Mouse (Mus musculus) frontal cortex, postnatal 10 days (tissue): ENCODE results near the gene Zfp575.

Experiments used
- DNase-seq, 2 experiments: peaks; one replicate each; pipeline ENCODE4 v3.0.0; 2022; ENCODE audit warnings: low spot score in 2 of 2, mixed read lengths in 1 of 2

Zfp575 gene

DNA sequence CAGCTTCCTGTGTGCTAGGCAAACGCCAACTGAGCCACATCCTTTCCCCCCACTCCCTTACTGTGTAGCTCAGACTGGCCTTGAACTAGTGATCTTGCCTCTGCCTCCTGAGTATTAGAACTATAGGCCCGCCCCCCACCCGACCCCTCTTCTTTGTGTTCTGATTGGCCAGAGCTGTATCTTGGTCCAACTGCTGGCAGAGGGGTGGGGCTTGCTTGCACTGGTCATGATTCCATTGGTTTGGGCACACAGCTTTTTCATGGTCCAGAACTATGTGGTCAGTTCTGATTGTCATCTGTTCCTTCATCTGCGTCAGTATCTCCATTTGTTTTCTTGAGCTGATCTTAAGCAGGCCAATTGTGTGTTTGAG is 23.6 kb downstream of the Zfp575 start:
- no peak for DNase-seq

GRCm38 (mm10) chr7:24563191-24563836 is 24.1 kb downstream of the Zfp575 start:
- no peak for DNase-seq

- no peak for DNase-seq
Measured at GRCm38 (mm10) chr7:24561450-24561849, 26.0 kb downstream of the Zfp575 start.

DNA sequence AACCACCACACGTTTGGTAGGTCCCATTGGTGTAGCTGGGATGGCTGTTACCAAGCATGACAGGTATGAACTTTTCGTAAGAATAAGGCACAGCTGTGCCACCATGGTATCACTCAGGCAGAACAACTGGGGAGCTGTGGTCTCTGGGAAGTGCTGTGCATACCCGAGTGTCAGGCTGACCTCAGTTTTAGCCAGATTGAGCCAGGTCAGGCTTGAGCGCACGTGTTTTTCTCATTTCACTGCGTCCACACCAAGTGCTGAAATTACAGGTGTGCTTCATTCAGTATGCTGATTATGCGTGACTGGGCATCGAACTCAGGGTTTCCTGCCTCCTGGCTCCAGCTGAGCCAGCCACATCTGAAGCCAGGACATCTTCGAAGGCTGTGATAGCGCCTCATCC is 31.7 kb downstream of the Zfp575 start:
- DNase-seq, result no peak

GRCm38 (mm10) chr7:24551985-24552759 is 35.3 kb downstream of the Zfp575 start:
- no peak for DNase-seq

DNA sequence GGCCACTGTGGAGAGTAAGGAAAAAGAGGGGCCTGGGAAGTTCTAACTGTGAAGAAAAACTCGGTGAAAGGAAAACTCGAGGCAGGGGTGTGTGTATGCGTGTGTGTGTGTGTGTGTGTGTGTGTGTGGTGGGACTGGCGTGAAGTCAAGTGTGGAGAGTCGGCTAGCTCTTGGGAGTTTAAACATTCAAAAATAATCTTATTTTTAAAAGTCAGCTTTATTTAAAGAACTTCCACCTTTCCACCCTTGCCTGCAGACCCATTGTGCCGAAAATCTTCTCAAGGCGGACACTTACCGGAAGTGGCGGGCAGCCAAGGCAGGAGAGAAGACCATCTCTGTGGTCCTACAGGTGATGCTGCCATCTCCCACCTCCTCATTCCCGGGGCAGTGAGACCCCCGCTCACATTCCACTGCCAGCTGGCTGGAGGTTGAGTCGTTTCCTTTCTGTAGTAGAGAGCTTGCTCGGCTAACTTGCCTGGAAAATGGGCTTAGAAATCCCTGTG is 39.9 kb downstream of the Zfp575 start:
- DNase-seq, result no peak

- DNase-seq, result peak; percentile 99
Measured at GRCm38 (mm10) chr7:24546634-24547389, 40.6 kb downstream of the Zfp575 start.

- DNase-seq, result no peak
Measured at GRCm38 (mm10) chr7:24546068-24546614, 41.3 kb downstream of the Zfp575 start, which contains the start of the genes Pinlyp and Xrcc1. TSS of gene Pinlyp (minus strand) at chr7:24546118. TSS of gene Xrcc1 (plus strand) at chr7:24546289.

GRCm38 (mm10) chr7:24544506-24544905 is 42.9 kb downstream of the Zfp575 start:
- DNase-seq, result no peak

- no peak for DNase-seq
Measured at GRCm38 (mm10) chr7:24539686-24540085, 47.8 kb downstream of the Zfp575 start.

- DNase-seq, result no peak
Measured at GRCm38 (mm10) chr7:24538701-24539100, 48.7 kb downstream of the Zfp575 start.

DNA sequence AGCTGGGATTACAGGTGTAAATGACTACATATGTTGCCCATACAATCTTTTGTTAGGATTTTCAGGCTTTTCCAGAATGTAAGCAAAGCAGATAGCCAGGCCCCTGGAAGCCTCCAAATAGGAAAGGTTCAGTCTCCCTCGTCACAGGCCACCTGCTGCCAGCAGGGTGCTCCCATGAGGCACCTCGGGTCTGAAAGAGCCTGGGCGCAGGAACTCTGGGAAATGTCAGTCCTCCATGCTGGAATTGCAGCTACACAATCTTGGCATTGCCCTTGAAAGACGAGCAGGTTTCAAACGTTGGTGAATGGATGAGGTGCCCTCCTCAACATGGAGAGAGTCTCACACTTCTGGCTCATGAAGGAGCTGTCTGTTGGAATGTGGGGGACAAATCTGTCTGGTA is 49.3 kb downstream of the Zfp575 start:
- peak in 1 of 2 experiments; percentile 43 for DNase-seq

DNA sequence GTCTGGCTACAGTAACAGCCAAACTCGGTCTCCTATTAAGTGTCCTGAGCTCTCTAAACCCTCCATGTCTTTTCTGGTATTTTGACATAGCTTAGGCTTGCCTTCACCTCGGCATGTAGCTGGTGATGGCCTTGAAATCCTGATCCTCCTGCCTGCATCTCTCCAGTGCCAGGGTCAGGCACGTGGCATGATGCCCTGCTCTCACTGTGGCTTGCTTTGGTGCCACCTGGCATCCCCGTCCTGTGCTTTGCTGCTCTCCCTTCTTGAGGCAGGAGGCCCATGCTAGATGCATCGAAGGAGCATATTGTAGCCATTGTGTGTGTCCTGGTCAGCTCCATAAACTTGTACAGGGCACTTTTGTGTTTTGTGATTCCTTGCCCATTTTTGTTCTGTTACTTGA is 49.9 kb downstream of the Zfp575 start:
- no peak for DNase-seq

- no peak for DNase-seq
Measured at GRCm38 (mm10) chr7:24537081-24537480, 50.4 kb downstream of the Zfp575 start.

GRCm38 (mm10) chr7:24534301-24534700 is 53.1 kb downstream of the Zfp575 start:
- no peak for DNase-seq
